Mouse (Mus musculus): ENCODE results near the gene Atxn1.

GRCm38 (mm10) chr13:45638281-45638680, 326.5 kb downstream of the Atxn1 start:
- TF ChIP-seq CTCF (IDR thresholded peaks at IDR 0.05), result no peak
- no peak for TF ChIP-seq POLR2A (IDR thresholded peaks at IDR 0.05; ENCODE audit: insufficient read depth, low read depth, low read length)

All from heart, adult 2 months (tissue).